Mouse (Mus musculus) MEL (cell line): ENCODE measurements around the gene Pde6d. TPM values are rescaled to one million over a fixed set of nuclear protein-coding genes. Genes with fewer than 3 reads are reported as not detected.

Experiments used
- DNase-seq: peaks from one replicate; pipeline ENCODE4 v3.0.0; 2011; ENCODE audit warnings: low read depth, low spot score
- H3K27ac ChIP-seq: 2 replicates; pipeline ENCODE4 v1.5.1; 2012; ENCODE audit warnings: low read depth, mild to moderate bottlenecking, control low read depth, low read length, moderate library complexity; ENCODE audit not compliant: control insufficient read depth
- H3K27me3 ChIP-seq, 2 experiments: fragments of 150-350 bp in 1 of 2; sonication (generic) in 1 of 2; 2 replicates each; pipeline ENCODE4 v1.6.1; 2012; ENCODE audit warnings: low read length in 2 of 2, mild to moderate bottlenecking in 2 of 2, improper control_type of control experiment in 1 of 2, moderate library complexity in 1 of 2; ENCODE audit not compliant: insufficient read depth in 2 of 2, control insufficient read depth in 1 of 2
- H3K36me3 ChIP-seq, 2 experiments: 2 replicates each; pipeline ENCODE4 v1.6.1; 2012 to 2014; ENCODE audit warnings: low read length in 2 of 2, improper control_type of control experiment in 1 of 2, inconsistent platforms in 1 of 2, mild to moderate bottlenecking in 1 of 2; ENCODE audit not compliant: insufficient read depth in 2 of 2, control insufficient read depth in 1 of 2
- H3K4me1 ChIP-seq, 2 experiments: fragments of 150-350 bp in 1 of 2; sonication (generic) in 1 of 2; 2 replicates each; pipeline ENCODE4 v1.6.1; 2012; ENCODE audit warnings: low read length in 2 of 2, improper control_type of control experiment in 1 of 2, mild to moderate bottlenecking in 1 of 2; ENCODE audit not compliant: insufficient read depth in 2 of 2, control insufficient read depth in 1 of 2
- H3K4me3 ChIP-seq, 2 experiments: fragments of 150-350 bp in 1 of 2; sonication (generic) in 1 of 2; 2 replicates each; pipeline ENCODE4 v1.5.1; 2012; ENCODE audit warnings: low read depth in 2 of 2, low read length in 2 of 2, mild to moderate bottlenecking in 2 of 2, moderate library complexity in 2 of 2, control low read depth in 1 of 2, improper control_type of control experiment in 1 of 2; ENCODE audit not compliant: control insufficient read depth in 1 of 2, insufficient read depth in 1 of 2
- H3K79me2 ChIP-seq: 2 replicates; pipeline ENCODE4 v1.6.1; 2012; ENCODE audit warnings: mild to moderate bottlenecking, low read length, moderate library complexity; ENCODE audit not compliant: control insufficient read depth, poor library complexity, insufficient read depth
- H3K9ac ChIP-seq: 2 replicates; pipeline ENCODE4 v1.6.1; 2012; ENCODE audit warnings: low read depth, mild to moderate bottlenecking, control low read depth, low read length, moderate library complexity; ENCODE audit not compliant: control insufficient read depth, poor library complexity, severe bottlenecking
- H3K9me3 ChIP-seq: fragments of 150-350 bp; sonication (generic); replicated peaks from 2 replicates; pipeline ENCODE4 v1.6.1; 2012; ENCODE audit warnings: mild to moderate bottlenecking, low read length, improper control_type of control experiment, moderate library complexity; ENCODE audit not compliant: insufficient read depth
- BHLHE40 ChIP-seq: IDR thresholded peaks from 2 replicates; pipeline ENCODE4 v1.6.1; 2012; ENCODE audit warnings: low read depth, mild to moderate bottlenecking, inconsistent platforms, low read length, improper control_type of control experiment, borderline replicate concordance
- CHD1 ChIP-seq: IDR thresholded peaks from 2 replicates; pipeline ENCODE4 v1.6.1; 2012; ENCODE audit warnings: low read depth, mild to moderate bottlenecking, inconsistent platforms, low read length, improper control_type of control experiment
- CTCF ChIP-seq, 3 experiments: IDR thresholded peaks in 2 of 3; conservative IDR thresholded peaks in 1 of 3; 2 replicates each; pipeline ENCODE4 v1.5.1; 2011 to 2012; ENCODE audit warnings: low read length in 3 of 3, low read depth in 2 of 3, mild to moderate bottlenecking in 2 of 3, improper control_type of control experiment in 1 of 3, inconsistent platforms in 1 of 3, mixed read lengths in 1 of 3, moderate library complexity in 1 of 3; ENCODE audit not compliant: control insufficient read depth in 1 of 3, insufficient read depth in 1 of 3, poor library complexity in 1 of 3, severe bottlenecking in 1 of 3
- ELF1 ChIP-seq: IDR thresholded peaks from 2 replicates; pipeline ENCODE4 v1.6.1; 2014; ENCODE audit warnings: low read depth, mild to moderate bottlenecking, inconsistent platforms, low read length, improper control_type of control experiment, moderate library complexity
- EP300 ChIP-seq, 2 experiments: IDR thresholded peaks; 2 replicates each; pipeline ENCODE4 v1.6.1; 2011; ENCODE audit warnings: improper control_type of control experiment in 2 of 2, low read length in 2 of 2, low read depth in 1 of 2, mild to moderate bottlenecking in 1 of 2
- ETS1 ChIP-seq: IDR thresholded peaks from 2 replicates; pipeline ENCODE4 v1.6.1; 2012; ENCODE audit warnings: low read depth, mild to moderate bottlenecking, inconsistent platforms, low read length, improper control_type of control experiment, moderate library complexity
- GABPA ChIP-seq: IDR thresholded peaks from 2 replicates; pipeline ENCODE4 v1.6.1; 2012; ENCODE audit warnings: low read depth, mild to moderate bottlenecking, inconsistent platforms, low read length, improper control_type of control experiment, moderate library complexity
- GATA1 ChIP-seq: IDR thresholded peaks from 2 replicates; pipeline ENCODE4 v1.6.1; 2011; ENCODE audit warnings: low read depth, low read length, improper control_type of control experiment
- JUND ChIP-seq: IDR thresholded peaks from 2 replicates; pipeline ENCODE4 v1.6.1; 2011; ENCODE audit warnings: low read depth, mild to moderate bottlenecking, improper control_type of control experiment, low read length
- KAT2A ChIP-seq: conservative IDR thresholded peaks from 2 replicates; pipeline ENCODE4 v1.6.1; 2012; ENCODE audit warnings: low read depth, low read length, improper control_type of control experiment, inconsistent platforms
- MAFK ChIP-seq: IDR thresholded peaks from 2 replicates; pipeline ENCODE4 v1.6.1; 2011; ENCODE audit warnings: low read depth, mild to moderate bottlenecking, low read length, improper control_type of control experiment, borderline replicate concordance
- MAX ChIP-seq: IDR thresholded peaks from 2 replicates; pipeline ENCODE4 v1.6.1; 2011; ENCODE audit warnings: low read length, improper control_type of control experiment
- MAZ ChIP-seq: IDR thresholded peaks from 2 replicates; pipeline ENCODE4 v1.6.1; 2012; ENCODE audit warnings: low read depth, mild to moderate bottlenecking, inconsistent platforms, low read length, improper control_type of control experiment
- MEF2A ChIP-seq: IDR thresholded peaks from 2 replicates; pipeline ENCODE4 v1.6.1; 2014; ENCODE audit warnings: low read depth, mild to moderate bottlenecking, inconsistent platforms, low read length, improper control_type of control experiment; ENCODE audit not compliant: poor library complexity, insufficient replicate concordance, severe bottlenecking; ENCODE audit errors: extremely low read depth
- MXI1 ChIP-seq: IDR thresholded peaks from 2 replicates; pipeline ENCODE4 v1.6.1; 2011; ENCODE audit warnings: mild to moderate bottlenecking, low read depth, low read length, improper control_type of control experiment
- MYB ChIP-seq: IDR thresholded peaks from 2 replicates; pipeline ENCODE4 v1.6.1; 2011; ENCODE audit warnings: mild to moderate bottlenecking, low read depth, low read length, improper control_type of control experiment
- NELFE ChIP-seq: IDR thresholded peaks from 2 replicates; pipeline ENCODE4 v1.6.1; 2011; ENCODE audit warnings: low read depth, low read length, improper control_type of control experiment
- POLR2A ChIP-seq, 2 experiments: IDR thresholded peaks; 2 replicates each; pipeline ENCODE4 v1.6.1; 2011 to 2012; ENCODE audit warnings: low read length in 2 of 2, mild to moderate bottlenecking in 2 of 2, control low read depth in 1 of 2, improper control_type of control experiment in 1 of 2, low read depth in 1 of 2, moderate library complexity in 1 of 2; ENCODE audit not compliant: control insufficient read depth in 1 of 2, insufficient read depth in 1 of 2, poor library complexity in 1 of 2
- POLR2AphosphoS2 ChIP-seq: IDR thresholded peaks from 2 replicates; pipeline ENCODE4 v1.6.1; 2011; ENCODE audit warnings: low read length, improper control_type of control experiment
- RCOR1 ChIP-seq: IDR thresholded peaks from 2 replicates; pipeline ENCODE4 v1.6.1; 2012; ENCODE audit warnings: low read depth, mild to moderate bottlenecking, inconsistent platforms, low read length, improper control_type of control experiment
- SIN3A ChIP-seq: IDR thresholded peaks from 2 replicates; pipeline ENCODE4 v1.6.1; 2012; ENCODE audit warnings: low read length, improper control_type of control experiment, inconsistent platforms
- SMC3 ChIP-seq: IDR thresholded peaks from 2 replicates; pipeline ENCODE4 v1.6.1; 2011; ENCODE audit warnings: low read depth, low read length, improper control_type of control experiment
- TAL1 ChIP-seq: IDR thresholded peaks from 2 replicates; pipeline ENCODE4 v1.6.1; 2012; ENCODE audit warnings: mild to moderate bottlenecking, inconsistent platforms, low read length, moderate library complexity, mixed read lengths
- TBP ChIP-seq: IDR thresholded peaks from 2 replicates; pipeline ENCODE4 v1.8.0; 2011; ENCODE audit warnings: low read depth, low read length, improper control_type of control experiment
- TCF12 ChIP-seq: IDR thresholded peaks from 2 replicates; pipeline ENCODE4 v1.6.1; 2014; ENCODE audit warnings: low read depth, mild to moderate bottlenecking, inconsistent platforms, low read length, improper control_type of control experiment, moderate library complexity
- UBTF ChIP-seq: IDR thresholded peaks from 2 replicates; pipeline ENCODE4 v1.6.1; 2012; ENCODE audit warnings: low read depth, mild to moderate bottlenecking, inconsistent platforms, low read length, improper control_type of control experiment, moderate library complexity, borderline replicate concordance; ENCODE audit not compliant: insufficient read depth
- USF1 ChIP-seq: IDR thresholded peaks from 2 replicates; pipeline ENCODE4 v1.6.1; 2014; ENCODE audit warnings: low read depth, mild to moderate bottlenecking, inconsistent platforms, low read length, improper control_type of control experiment, moderate library complexity
- USF2 ChIP-seq, 2 experiments: IDR thresholded peaks; 2 replicates each; pipeline ENCODE4 v1.6.1; 2011 to 2012; ENCODE audit warnings: improper control_type of control experiment in 2 of 2, low read length in 2 of 2, borderline replicate concordance in 1 of 2, inconsistent platforms in 1 of 2, low read depth in 1 of 2, mild to moderate bottlenecking in 1 of 2; ENCODE audit not compliant: insufficient read depth in 1 of 2
- ZC3H11A ChIP-seq: IDR thresholded peaks from 2 replicates; pipeline ENCODE4 v1.6.1; 2012; ENCODE audit warnings: low read depth, mild to moderate bottlenecking, inconsistent platforms, low read length, improper control_type of control experiment
- ZKSCAN1 ChIP-seq: IDR thresholded peaks from 2 replicates; pipeline ENCODE4 v1.6.1; 2012; ENCODE audit warnings: low read depth, mild to moderate bottlenecking, inconsistent platforms, low read length, improper control_type of control experiment, moderate library complexity
- ZNF384 ChIP-seq: IDR thresholded peaks from 2 replicates; pipeline ENCODE4 v1.6.1; 2012; ENCODE audit warnings: low read depth, mild to moderate bottlenecking, inconsistent platforms, low read length, improper control_type of control experiment
- polyA plus RNA-seq, 2 experiments: library from polyadenylated mRNA; stranded (reverse) in 1 of 2; unstranded in 1 of 2; fragments of >175 nt in 1 of 2; fragments of >200 nt in 1 of 2; gene quantifications; 2 replicates each; pipeline versions ENCODE4 v1.2.1 to v1.2.4; 2012; ENCODE audit warnings: low replicate concordance in 2 of 2, low read depth in 1 of 2; ENCODE audit not compliant: insufficient read length in 2 of 2, insufficient read depth in 1 of 2, missing spikeins in 1 of 2
- total RNA-seq: library from RNA; depleted of rRNA; stranded (reverse); fragments of 300-350 nt; gene quantifications from 2 replicates; pipeline ENCODE4 v1.2.3, GENCODE M21; 2012

Pde6d gene
- total and polyA plus RNA-seq, 3 experiments = 13.4 to 79.9 TPM; not detected in 1

DNA sequence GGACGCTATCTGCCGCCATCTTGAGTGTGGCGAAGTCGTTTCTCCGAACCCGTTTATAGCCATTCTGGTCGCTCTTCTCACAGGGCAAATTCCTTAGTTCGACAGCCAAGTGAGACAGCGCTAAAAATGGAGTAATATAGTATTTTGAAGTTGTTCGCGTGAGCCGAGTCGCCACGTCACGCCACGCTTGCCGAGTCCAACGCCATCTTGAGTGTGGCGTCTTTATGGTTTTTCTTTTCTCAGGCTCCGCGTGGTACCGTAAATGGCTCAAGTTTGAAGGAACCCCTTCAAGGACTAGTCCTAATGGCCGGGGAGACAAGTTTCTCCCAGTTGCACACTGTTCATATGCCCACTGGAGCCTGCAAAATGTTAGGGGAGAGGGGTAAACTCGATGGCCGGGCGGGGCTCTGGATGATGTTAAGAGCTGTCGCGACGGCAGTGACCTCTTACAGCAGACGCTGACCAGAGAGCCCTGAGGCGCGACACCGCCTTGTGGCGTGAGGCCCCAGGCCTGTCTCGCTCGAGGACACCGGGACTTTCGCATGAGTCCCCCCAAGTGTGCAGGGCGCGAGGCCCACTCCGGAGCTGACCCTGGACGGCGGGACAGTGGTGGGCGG lies 56.8 kb downstream of the Pde6d start (continued):
- TF ChIP-seq ETS1 (no peak), TCF12 (peak; percentile 69; the same call in 1 of the 2 replicates), CHD1 (peak; percentile 87)

DNA sequence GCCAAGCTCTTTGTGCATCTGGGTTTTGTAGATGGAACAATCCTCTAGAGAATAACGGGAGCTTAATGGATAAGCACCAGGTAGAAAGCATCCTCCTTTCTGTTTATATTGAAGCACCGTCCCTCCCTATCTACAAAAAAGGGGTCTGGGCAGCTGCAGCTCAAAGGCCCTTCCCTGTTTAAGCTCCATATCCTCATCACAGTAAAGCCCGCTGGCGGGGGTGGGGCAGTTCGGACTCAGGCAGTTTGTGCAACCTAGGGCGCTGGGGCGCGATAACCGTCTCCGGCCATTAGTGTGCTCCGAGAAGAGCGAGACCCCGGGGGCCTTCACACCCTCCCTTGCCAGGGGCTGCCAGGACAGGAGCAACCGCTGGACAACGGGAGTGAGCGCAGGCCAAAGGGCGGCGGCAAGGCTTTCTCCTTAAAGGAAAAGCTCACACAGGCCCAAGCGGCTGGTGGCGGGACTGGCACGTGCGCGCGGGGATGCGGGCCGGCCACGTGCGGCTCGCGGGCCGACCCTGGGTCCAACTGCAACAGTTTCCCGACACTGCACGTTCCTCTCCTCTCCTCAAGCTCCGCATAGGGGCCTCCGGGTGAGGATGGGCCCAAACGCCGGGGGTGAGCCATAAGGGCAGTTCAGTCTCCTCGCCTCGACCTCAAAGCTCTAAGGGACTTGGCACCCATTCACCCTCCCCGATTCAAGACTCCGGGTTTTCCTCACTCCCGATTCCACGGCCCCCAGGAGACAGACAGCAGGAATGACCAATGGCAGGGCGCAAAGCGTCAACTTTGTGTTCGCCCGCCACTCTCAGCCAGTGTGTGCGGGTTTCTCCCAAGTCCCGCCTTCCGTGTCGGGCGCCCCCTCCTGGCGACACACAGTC lies 57.6 kb downstream of the Pde6d start:
- peak overlapping the region; percentile 45 to 52 for H3K4me3 ChIP-seq
- H3K79me2 ChIP-seq = peaks cover 42% of the 10 kb centered on the region
- H3K27me3 ChIP-seq = no peaks in the 10 kb centered on the region
- DNase-seq = peak; percentile 99
- H3K27ac ChIP-seq = peak overlapping the region; percentile 100
- H3K9me3 ChIP-seq = no peaks in the 10 kb centered on the region
- peaks cover 3 to 30% of the 10 kb centered on the region in 2 experiments; a peak in 3 of 4 replicates for H3K4me1 ChIP-seq
- peak overlapping the region; percentile 96 for H3K9ac ChIP-seq
- peaks cover 0 to 23% of the 10 kb centered on the region in 2 experiments for H3K36me3 ChIP-seq
- TF ChIP-seq JUND (no peak), MXI1 (peak; percentile 69), MEF2A (no peak), TAL1 (no peak; the same call in 1 of the 2 replicates), SMC3 (no peak), NELFE (no peak; the same call in 1 of the 2 replicates), UBTF (no peak), SIN3A (peak; percentile 93), GATA1 (no peak), RCOR1 (peak; percentile 71; the same call in 1 of the 2 replicates), MAZ (peak; percentile 98), ZC3H11A (no peak), BHLHE40 (peak; percentile 81; the same call in 1 of the 2 replicates), MAX (peak; percentile 96), POLR2AphosphoS2 (no peak; the same call in 1 of the 2 replicates), TCF12 (no peak), ZKSCAN1 (no peak), GABPA (no peak), MAFK (no peak), USF1 (0 out of 2 replicates have a peak, but pooled peaks have one; percentile 20), ETS1 (peak; percentile 52; the same call in 1 of the 2 replicates), POLR2A (IDR thresholded peaks at IDR 0.05; ENCODE audit: control insufficient read depth in 1 of 2, insufficient read depth in 1 of 2, low read depth in 1 of 2, low read length in 2 of 2, poor library complexity in 1 of 2) (peak in 1 of 2 experiments; percentile 53; a peak in 2 of 4 replicates), ZNF384 (no peak), USF2 (IDR thresholded peaks at IDR 0.05; ENCODE audit: borderline replicate concordance in 1 of 2, insufficient read depth in 1 of 2, low read depth in 1 of 2, low read length in 2 of 2) (no peak), TBP (no peak), KAT2A (peak; percentile 81), MYB (no peak), ELF1 (peak; percentile 79), EP300 (IDR thresholded peaks at IDR 0.05; ENCODE audit: low read depth in 1 of 2, low read length in 2 of 2) (0 out of 4 replicates have a peak, but pooled peaks of 1 of the 2 experiments have one; percentile 28), CTCF (IDR thresholded peaks at IDR 0.05 in 2 of 3, conservative IDR thresholded peaks at IDR 0.05 in 1 of 3; ENCODE audit: control insufficient read depth in 1 of 3, insufficient read depth in 1 of 3, low read depth in 2 of 3, low read length in 3 of 3, poor library complexity in 1 of 3, severe bottlenecking in 1 of 3) (peak; percentile 66 to 93 (median 83); a peak in 5 of 6 replicates)
